Mouse (Mus musculus) bone marrow, adult 2 months (tissue): ENCODE data around the gene Dus1l. TPM values are rescaled to one million over a fixed set of nuclear protein-coding genes. Genes with fewer than 3 reads are reported as not detected.
"Not testable (repeated sequence)": the region's sequence is repeated elsewhere in the genome, so short reads cannot be mapped to it uniquely, and the experiment has no call there.

Source experiments
- H3K27ac ChIP-seq: fragments of 200-500 bp; 2 replicates; pipeline ENCODE4 v1.5.1; 2012; ENCODE audit warnings: low read depth, mild to moderate bottlenecking, control low read depth, inconsistent platforms, low read length; ENCODE audit not compliant: control insufficient read depth, poor library complexity, insufficient read depth
- H3K4me1 ChIP-seq: fragments of 200-500 bp; 2 replicates; pipeline ENCODE4 v1.6.1; 2011; ENCODE audit warnings: low read length; ENCODE audit not compliant: control insufficient read depth, insufficient read depth
- H3K4me3 ChIP-seq: fragments of 200-500 bp; replicated peaks from 2 replicates; pipeline ENCODE3; 2011; ENCODE audit warnings: mild to moderate bottlenecking, low read depth, low read length, control low read depth; ENCODE audit not compliant: control insufficient read depth
- CTCF ChIP-seq: fragments of 200-500 bp; IDR thresholded peaks from 2 replicates; pipeline ENCODE4 v1.5.1; 2011; ENCODE audit warnings: low read length, control low read depth; ENCODE audit not compliant: control insufficient read depth, insufficient read depth
- POLR2A ChIP-seq: fragments of 200-500 bp; IDR thresholded peaks from 2 replicates; pipeline ENCODE4 v1.6.1; 2011; ENCODE audit warnings: low read depth, mild to moderate bottlenecking, control low read depth, low read length, borderline replicate concordance; ENCODE audit not compliant: control insufficient read depth
- WGBS: fragments of 180-500 bp; shearing (Covaris S2); methylation state at CpG from one replicate; pipeline ENCODE4 v1.1.7; 2018; 5-methylcytosine and 5-hydroxymethylcytosine counted together
- polyA plus RNA-seq: library from polyadenylated mRNA; stranded (reverse); fragments of >200 nt; gene quantifications from 2 replicates; pipeline ENCODE4 v1.2.4, GENCODE M21; 2011; ENCODE audit warnings: low replicate concordance; ENCODE audit not compliant: missing spikeins, insufficient read depth, insufficient read length

Gene Dus1l
- polyA plus RNA-seq, 1 experiment, result 57.6 TPM

- no peak overlapping the region for H3K27ac ChIP-seq
- 78% methylated on average over 7 of the region's 7 CpGs for WGBS
- H3K4me3 ChIP-seq, result no peak overlapping the region
- TF ChIP-seq POLR2A, result no peak
- no peak for TF ChIP-seq CTCF
- no peaks in the 10 kb centered on the region for H3K4me1 ChIP-seq
Observed at GRCm38 (mm10) chr11:120773463-120774190, 22.6 kb downstream of the Dus1l start.

GRCm38 (mm10) chr11:120772749-120773148 is 23.5 kb downstream of the Dus1l start:
- Histone ChIP-seq H3K4me1 (no peaks in the 10 kb centered on the region), H3K27ac (no peak overlapping the region), H3K4me3 (no peak overlapping the region)
- WGBS, result 87% methylated on average over 3 of the region's 3 CpGs
- TF ChIP-seq CTCF (no peak), POLR2A (no peak)

GRCm38 (mm10) chr11:120768206-120768605 is 28.0 kb downstream of the Dus1l start:
- Histone ChIP-seq H3K4me3 (no peak overlapping the region), H3K27ac (no peak overlapping the region), H3K4me1 (0 out of 2 replicates have a peak, but pooled peaks cover 1% of the 10 kb centered on the region)
- TF ChIP-seq CTCF, result no peak
- TF ChIP-seq POLR2A, result no peak
- WGBS, result 76% methylated on average over 1 of the region's 1 CpGs

DNA sequence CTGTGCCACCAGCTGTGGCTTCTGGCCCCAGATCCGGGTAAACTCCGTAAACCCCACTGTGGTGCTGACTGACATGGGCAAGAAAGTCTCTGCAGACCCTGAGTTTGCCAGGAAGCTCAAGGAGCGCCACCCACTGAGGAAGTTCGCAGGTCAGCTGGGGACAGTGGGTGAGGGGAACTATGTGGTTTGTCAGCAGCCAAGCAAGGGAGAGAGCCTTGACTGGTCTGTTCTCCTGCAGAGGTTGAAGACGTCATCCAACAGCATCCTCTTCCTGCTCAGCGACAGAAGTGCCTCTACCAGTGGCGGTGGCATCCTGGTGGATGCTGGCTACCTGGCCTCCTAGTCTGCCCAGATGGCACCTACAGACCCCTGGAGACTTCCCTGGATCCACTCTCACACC is 29.2 kb downstream of the Dus1l start:
- 1% methylated on average over 4 of the region's 7 CpGs for WGBS
- not testable (repeated sequence) for H3K4me3 ChIP-seq, H3K27ac ChIP-seq, H3K4me1 ChIP-seq

DNA sequence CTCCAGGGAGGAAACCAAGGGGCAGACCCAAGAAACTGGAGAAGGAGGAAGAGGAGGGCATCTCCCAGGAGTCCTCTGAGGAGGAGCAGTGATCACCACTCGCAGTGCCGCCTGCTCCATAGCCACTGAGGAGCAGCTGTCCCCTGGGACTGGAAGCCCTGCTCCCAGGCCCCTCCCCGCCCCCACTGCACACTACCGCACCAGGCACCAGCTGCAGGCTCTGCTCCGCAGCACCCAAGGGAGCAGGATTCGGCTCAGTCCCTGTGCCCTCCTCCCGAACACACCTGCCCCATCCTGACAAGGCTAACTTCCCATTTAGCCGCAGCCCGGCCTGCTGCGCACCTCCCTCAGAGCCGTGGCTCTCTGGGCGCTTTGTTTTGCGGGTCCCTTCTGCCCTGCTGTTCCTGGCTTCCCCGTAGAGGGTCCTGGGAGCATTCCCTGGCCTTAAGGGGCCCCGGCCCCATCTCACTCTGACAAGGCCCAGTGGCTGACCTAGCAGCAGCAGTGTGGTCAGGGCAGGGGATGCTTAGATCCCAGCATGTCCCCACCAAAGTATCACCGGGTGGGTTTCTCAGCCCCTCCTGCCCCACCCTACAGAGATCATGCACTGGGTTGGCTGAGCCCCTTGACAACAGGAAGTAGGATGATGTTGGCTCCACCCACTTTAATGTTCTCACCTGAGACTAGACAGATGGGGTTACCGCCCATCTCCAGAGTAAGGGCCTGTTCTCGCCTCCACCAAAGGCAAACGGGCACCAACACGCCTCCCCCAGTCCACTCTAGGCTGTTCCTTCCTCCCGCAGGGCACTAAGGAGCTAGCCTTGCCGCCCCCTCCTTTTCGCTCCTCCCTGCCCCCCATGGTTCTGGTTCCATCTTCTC is 32.8 kb downstream of the Dus1l start:
- H3K4me3 ChIP-seq, H3K27ac ChIP-seq, H3K4me1 ChIP-seq: not testable (repeated sequence)
- 29% methylated on average over 9 of the region's 23 CpGs for WGBS

- not testable (repeated sequence) for H3K4me1 ChIP-seq, H3K4me3 ChIP-seq, H3K27ac ChIP-seq
- 23% methylated on average over 14 of the region's 14 CpGs for WGBS
Observed at GRCm38 (mm10) chr11:120762672-120763041, 33.5 kb downstream of the Dus1l start, which contains the start of gene Hmga1b. TSS of gene Hmga1b (plus strand) at chr11:120762794.

DNA sequence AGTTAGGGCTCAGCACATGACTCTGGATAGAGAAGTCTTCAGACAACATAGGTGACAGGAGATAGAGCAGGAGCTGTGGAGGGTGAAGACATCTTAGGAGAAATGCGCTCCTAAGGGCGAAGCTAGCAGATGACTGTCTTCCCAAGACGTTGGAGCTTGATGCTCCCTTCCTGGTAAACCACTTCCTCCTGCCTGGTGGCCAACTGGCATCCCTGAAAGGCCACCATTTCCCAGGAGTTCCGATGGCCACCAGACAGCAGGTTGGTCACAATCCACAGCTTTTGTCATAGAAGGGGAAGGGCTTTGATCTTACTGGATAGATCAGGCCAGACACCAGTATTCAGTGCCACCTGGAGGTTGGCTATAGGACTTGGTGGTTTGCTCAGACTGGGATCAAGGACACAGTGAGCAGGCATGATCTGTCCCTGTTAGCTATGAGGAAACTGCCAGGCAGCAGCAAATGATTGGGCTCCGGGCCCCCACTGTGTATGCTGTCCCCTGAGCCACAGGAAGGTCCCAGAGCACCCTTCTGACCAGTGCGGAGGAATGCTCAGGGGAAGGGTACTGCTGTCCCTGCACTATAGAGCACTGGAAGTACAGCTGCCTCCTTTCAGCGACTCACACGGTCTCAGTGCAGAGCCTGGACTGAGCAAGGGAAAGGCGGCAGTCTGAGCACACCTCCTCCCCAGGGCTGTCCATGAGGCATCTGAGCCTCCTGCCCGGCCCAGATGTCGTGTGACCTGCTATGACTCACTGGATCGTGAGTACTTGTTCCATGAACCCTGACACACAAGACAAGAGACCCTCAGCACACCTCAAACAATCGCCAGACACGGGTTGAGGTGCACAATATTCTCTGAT is 34.2 kb downstream of the Dus1l start:
- no peaks in the 10 kb centered on the region for H3K4me1 ChIP-seq
- no peak for TF ChIP-seq POLR2A
- TF ChIP-seq CTCF, result no peak
- WGBS, result 75% methylated on average over 14 of the region's 14 CpGs
- no peak overlapping the region for H3K27ac ChIP-seq
- no peak overlapping the region for H3K4me3 ChIP-seq

DNA sequence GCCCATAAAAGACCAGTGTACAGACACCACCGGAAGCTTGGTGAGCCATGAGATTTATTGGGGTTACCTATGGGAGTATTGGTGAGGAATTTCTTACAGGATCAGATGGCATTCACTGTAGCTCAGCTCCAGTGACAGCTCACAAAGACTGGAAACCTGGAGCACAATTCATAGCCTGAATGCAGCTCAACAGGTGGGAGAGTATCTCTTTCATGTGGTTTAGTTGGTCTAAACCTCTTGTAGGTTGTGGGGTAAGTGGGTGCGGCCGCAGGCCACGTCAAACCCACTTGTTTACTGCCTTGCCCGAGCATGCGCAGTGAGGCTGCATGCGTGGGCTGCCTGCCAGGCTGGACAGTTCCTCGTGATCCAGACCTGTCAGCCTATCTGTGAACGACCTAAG is 36.0 kb downstream of the Dus1l start:
- 82% methylated on average over 9 of the region's 9 CpGs for WGBS
- TF ChIP-seq POLR2A, result no peak
- TF ChIP-seq CTCF, result no peak
- H3K27ac ChIP-seq, result no peak overlapping the region
- H3K4me1 ChIP-seq, result no peaks in the 10 kb centered on the region
- no peak overlapping the region for H3K4me3 ChIP-seq
